Mouse (Mus musculus): ENCODE measurements around the gene Ldhc. TPM values are rescaled to one million over a fixed set of nuclear protein-coding genes. Genes with fewer than 3 reads are reported as not detected.
A peak's percentile ranks its signal among the peaks of the same experiment; 100 is the strongest.
"Not testable (repeated sequence)": the region's sequence is repeated elsewhere in the genome, so short reads cannot be mapped to it uniquely, and the experiment has no call there.

The Ldhc gene
- total RNA-seq (2021), result not detected
- long read RNA-seq, experiment 1, result 0 reads
- long read RNA-seq, experiment 2, result 0 reads

- intact Hi-C loops (cut with DNase I), result no loop called here
- DNase-seq, result no peak
Observed at GRCm38 (mm10) chr7:46860996-46861395, at the start of gene Ldhc. TSS of gene Ldhc (plus strand) at chr7:46861203.

- no peak for DNase-seq
- intact Hi-C loops (cut with DNase I), result no loop called here
Observed at GRCm38 (mm10) chr7:46814012-46814411, 47.0 kb upstream of the Ldhc start.

- intact Hi-C loops (cut with DNase I); DNase-seq: not testable (repeated sequence)
Observed at GRCm38 (mm10) chr7:46820876-46821632, 39.9 kb upstream of the Ldhc start.

GRCm38 (mm10) chr7:46827046-46827802 lies 33.8 kb upstream of the Ldhc start:
- intact Hi-C loops (cut with DNase I), result no loop called here
- DNase-seq, result no peak

- intact Hi-C loops (cut with DNase I), result no loop called here
- no peak for DNase-seq
Observed at GRCm38 (mm10) chr7:46827803-46828184, 33.2 kb upstream of the Ldhc start.

GRCm38 (mm10) chr7:46829911-46830310 lies 31.1 kb upstream of the Ldhc start:
- intact Hi-C loops (cut with DNase I), result no loop called here
- DNase-seq, result no peak

GRCm38 (mm10) chr7:46830799-46831590 lies 30.0 kb upstream of the Ldhc start:
- intact Hi-C loops (cut with DNase I), result no loop called here
- no peak for DNase-seq

- no peak for DNase-seq
- intact Hi-C loops (cut with DNase I), result no loop called here
Observed at GRCm38 (mm10) chr7:46831693-46832092, 29.3 kb upstream of the Ldhc start.

GRCm38 (mm10) chr7:46832112-46832810 lies 28.7 kb upstream of the Ldhc start:
- intact Hi-C loops (cut with DNase I); DNase-seq: not testable (repeated sequence)

- no peak for DNase-seq
- intact Hi-C loops (cut with DNase I), result no loop called here
Observed at GRCm38 (mm10) chr7:46833266-46833665, 27.7 kb upstream of the Ldhc start.

GRCm38 (mm10) chr7:46833670-46834255 lies 27.2 kb upstream of the Ldhc start:
- DNase-seq, result no peak
- intact Hi-C loops (cut with DNase I), result no loop called here

- no peak for DNase-seq
- intact Hi-C loops (cut with DNase I), result no loop called here
Observed at GRCm38 (mm10) chr7:46834994-46835610, 25.9 kb upstream of the Ldhc start.

GRCm38 (mm10) chr7:46836357-46836756 lies 24.6 kb upstream of the Ldhc start:
- peak in 1 of 2 experiments; percentile 6 for DNase-seq
- intact Hi-C loops (cut with DNase I), result no loop called here

GRCm38 (mm10) chr7:46837073-46837472 lies 23.9 kb upstream of the Ldhc start:
- intact Hi-C loops (cut with DNase I), result no loop called here
- DNase-seq, result no peak

GRCm38 (mm10) chr7:46838104-46838671 lies 22.8 kb upstream of the Ldhc start:
- intact Hi-C loops (cut with DNase I), result no loop called here
- DNase-seq, result peak; percentile 35 to 47

GRCm38 (mm10) chr7:46838891-46839302 lies 22.1 kb upstream of the Ldhc start:
- intact Hi-C loops (cut with DNase I), result no loop called here
- peak; percentile 69 to 77 for DNase-seq

GRCm38 (mm10) chr7:46839446-46839845 lies 21.6 kb upstream of the Ldhc start:
- intact Hi-C loops (cut with DNase I), result no loop called here
- DNase-seq, result no peak

- no peak for DNase-seq
- intact Hi-C loops (cut with DNase I), result no loop called here
Observed at GRCm38 (mm10) chr7:46839861-46840260, 21.1 kb upstream of the Ldhc start.

- DNase-seq, result no peak
- intact Hi-C loops (cut with DNase I), result no loop called here
Observed at GRCm38 (mm10) chr7:46840326-46840725, 20.7 kb upstream of the Ldhc start.

All from gastrocnemius, postnatal 36 days (tissue).